Mouse (Mus musculus): ENCODE data around the gene Fam198a. TPM values are rescaled to one million over a fixed set of nuclear protein-coding genes. Genes with fewer than 3 reads are reported as not detected.

The Fam198a gene
- polyA plus RNA-seq, 1 experiment: not detected

DNA sequence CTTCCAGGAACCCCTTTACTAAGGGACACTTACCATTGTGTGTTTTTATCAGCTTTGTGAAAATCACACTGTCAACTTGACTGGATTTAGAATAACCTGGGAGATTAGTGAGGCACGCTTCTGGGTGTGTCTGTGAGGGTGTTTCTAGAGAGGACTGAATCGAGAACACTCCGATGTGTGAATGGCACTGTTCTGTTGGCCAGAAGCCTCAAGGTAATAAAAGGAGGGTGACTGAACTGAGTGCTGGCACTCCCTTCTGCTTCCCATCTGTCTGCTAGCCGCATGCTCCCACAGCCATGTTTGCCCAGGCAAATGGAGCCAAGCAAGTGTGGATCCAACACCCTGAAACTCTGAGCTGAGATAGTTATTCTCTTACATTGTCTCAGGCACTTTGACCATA lies 47.2 kb downstream of the Fam198a start:
- no peak overlapping the region for H3K4me3 ChIP-seq (ENCODE audit: insufficient read depth, low read depth, low read length)
- WGBS: 89% methylated on average over 4 of the region's 4 CpGs
- TF ChIP-seq CTCF (IDR thresholded peaks at IDR 0.05; ENCODE audit: insufficient read depth, low read depth, low read length) (no peak), POLR2A (IDR thresholded peaks at IDR 0.05; ENCODE audit: insufficient read depth, low read depth, low read length) (no peak)
- H3K27ac ChIP-seq (ENCODE audit: insufficient read depth, low read depth, low read length): no peak overlapping the region
- H3K4me1 ChIP-seq (ENCODE audit: control insufficient read depth, insufficient read depth, low read length): peaks cover 15% of the 10 kb centered on the region

DNA sequence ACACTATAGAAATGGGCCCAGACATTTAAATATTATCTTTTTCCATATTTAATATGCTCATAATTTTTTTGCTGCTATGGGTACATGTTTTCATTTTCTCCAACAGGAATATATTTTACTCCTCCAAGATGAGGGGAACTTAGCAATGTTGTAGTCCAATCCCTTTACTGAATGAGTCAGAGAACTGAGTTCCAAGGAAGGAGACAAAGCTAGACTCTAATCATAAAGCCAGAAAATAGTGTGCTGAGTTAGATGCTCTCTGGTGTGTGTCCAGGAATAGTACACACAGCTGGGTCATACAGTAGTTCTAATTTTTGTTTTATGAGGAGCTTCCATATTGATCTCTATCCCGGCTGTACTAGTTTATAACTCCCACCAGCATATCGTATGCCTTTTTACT lies 55.4 kb downstream of the Fam198a start:
- Histone ChIP-seq H3K27ac (ENCODE audit: insufficient read depth, low read depth, low read length) (no peak overlapping the region; the same call in 1 of the 2 replicates), H3K4me1 (ENCODE audit: control insufficient read depth, insufficient read depth, low read length) (peaks cover 11% of the 10 kb centered on the region), H3K4me3 (ENCODE audit: insufficient read depth, low read depth, low read length) (no peak overlapping the region)
- WGBS: 44% methylated on average over 2 of the region's 2 CpGs
- TF ChIP-seq CTCF (IDR thresholded peaks at IDR 0.05; ENCODE audit: insufficient read depth, low read depth, low read length): no peak
- TF ChIP-seq POLR2A (IDR thresholded peaks at IDR 0.05; ENCODE audit: insufficient read depth, low read depth, low read length): no peak

- Histone ChIP-seq H3K4me3 (ENCODE audit: insufficient read depth, low read depth, low read length) (no peak overlapping the region), H3K27ac (ENCODE audit: insufficient read depth, low read depth, low read length) (peak overlapping the region; percentile 58), H3K4me1 (ENCODE audit: control insufficient read depth, insufficient read depth, low read length) (peaks cover 14% of the 10 kb centered on the region)
- 11% methylated on average over 7 of the region's 7 CpGs for WGBS
- TF ChIP-seq POLR2A (IDR thresholded peaks at IDR 0.05; ENCODE audit: insufficient read depth, low read depth, low read length) (no peak), CTCF (IDR thresholded peaks at IDR 0.05; ENCODE audit: insufficient read depth, low read depth, low read length) (no peak)
These were observed 55.8 kb downstream of the Fam198a start for GRCm38 (mm10) chr9:122006609-122007008.

DNA sequence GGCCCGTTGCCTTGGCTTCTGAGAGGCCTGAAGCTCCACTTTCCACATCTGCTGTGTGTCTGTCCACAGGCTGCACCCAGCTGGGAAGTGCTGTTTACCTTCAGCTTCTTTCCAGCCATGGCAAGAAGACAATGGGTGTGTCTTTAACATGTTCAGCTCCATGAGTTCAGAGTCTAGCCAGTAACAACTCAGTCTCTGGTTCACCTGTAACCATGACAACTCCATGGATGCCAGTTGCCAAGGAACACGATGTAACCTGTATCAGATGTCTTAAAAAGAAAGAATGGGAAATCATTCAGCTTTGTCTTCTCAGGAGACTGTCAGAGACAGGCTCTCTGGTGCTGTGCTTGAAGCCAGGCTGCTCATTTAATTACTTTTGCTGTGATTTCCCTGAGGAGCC lies 58.1 kb downstream of the Fam198a start:
- no peak overlapping the region for H3K4me3 ChIP-seq (ENCODE audit: insufficient read depth, low read depth, low read length)
- no peak overlapping the region for H3K27ac ChIP-seq (ENCODE audit: insufficient read depth, low read depth, low read length)
- H3K4me1 ChIP-seq (ENCODE audit: control insufficient read depth, insufficient read depth, low read length): peaks cover 30% of the 10 kb centered on the region
- TF ChIP-seq CTCF (IDR thresholded peaks at IDR 0.05; ENCODE audit: insufficient read depth, low read depth, low read length) (no peak), POLR2A (IDR thresholded peaks at IDR 0.05; ENCODE audit: insufficient read depth, low read depth, low read length) (no peak)
- WGBS: 29% methylated on average over 2 of the region's 2 CpGs

- TF ChIP-seq POLR2A (IDR thresholded peaks at IDR 0.05; ENCODE audit: insufficient read depth, low read depth, low read length) (no peak), CTCF (IDR thresholded peaks at IDR 0.05; ENCODE audit: insufficient read depth, low read depth, low read length) (no peak)
- WGBS: 91% methylated on average over 2 of the region's 2 CpGs
- H3K4me3 ChIP-seq (ENCODE audit: insufficient read depth, low read depth, low read length): no peak overlapping the region
- H3K4me1 ChIP-seq (ENCODE audit: control insufficient read depth, insufficient read depth, low read length): peaks cover 30% of the 10 kb centered on the region
- H3K27ac ChIP-seq (ENCODE audit: insufficient read depth, low read depth, low read length): no peak overlapping the region
These were observed 60.0 kb downstream of the Fam198a start for GRCm38 (mm10) chr9:122010751-122011150.

GRCm38 (mm10) chr9:122012816-122013215 lies 62.0 kb downstream of the Fam198a start:
- WGBS: 72% methylated on average over 2 of the region's 2 CpGs
- TF ChIP-seq POLR2A (IDR thresholded peaks at IDR 0.05; ENCODE audit: insufficient read depth, low read depth, low read length): no peak
- no peak for TF ChIP-seq CTCF (IDR thresholded peaks at IDR 0.05; ENCODE audit: insufficient read depth, low read depth, low read length)
- Histone ChIP-seq H3K4me1 (ENCODE audit: control insufficient read depth, insufficient read depth, low read length) (peaks cover 21% of the 10 kb centered on the region), H3K27ac (ENCODE audit: insufficient read depth, low read depth, low read length) (no peak overlapping the region), H3K4me3 (ENCODE audit: insufficient read depth, low read depth, low read length) (no peak overlapping the region)

- TF ChIP-seq CTCF (IDR thresholded peaks at IDR 0.05; ENCODE audit: insufficient read depth, low read depth, low read length): no peak
- TF ChIP-seq POLR2A (IDR thresholded peaks at IDR 0.05; ENCODE audit: insufficient read depth, low read depth, low read length): no peak
- no peak overlapping the region for H3K27ac ChIP-seq (ENCODE audit: insufficient read depth, low read depth, low read length)
- WGBS: 83% methylated on average over 4 of the region's 4 CpGs
- peaks cover 23% of the 10 kb centered on the region for H3K4me1 ChIP-seq (ENCODE audit: control insufficient read depth, insufficient read depth, low read length)
- no peak overlapping the region for H3K4me3 ChIP-seq (ENCODE audit: insufficient read depth, low read depth, low read length)
These were observed 62.8 kb downstream of the Fam198a start for GRCm38 (mm10) chr9:122013629-122014028.

DNA sequence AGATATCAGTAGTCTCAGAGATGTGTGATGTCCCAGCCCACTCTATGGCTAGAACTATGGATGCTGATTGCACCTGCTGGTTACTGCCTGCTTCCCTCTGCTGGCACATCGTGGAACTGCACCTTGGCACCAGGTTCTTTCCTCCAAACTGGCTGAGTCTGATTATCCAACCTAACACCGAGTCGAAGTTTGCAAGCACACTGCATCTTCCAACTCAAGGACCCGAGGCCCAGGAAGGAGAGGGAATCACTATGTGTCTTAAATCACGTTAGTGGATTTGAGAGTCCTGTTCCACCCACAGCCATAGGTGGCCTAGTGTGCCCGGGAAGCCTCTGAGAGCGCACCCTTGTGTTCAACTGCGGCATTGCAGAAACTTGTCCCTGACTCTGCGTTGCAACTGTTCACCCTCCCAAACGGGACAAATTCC lies 63.5 kb downstream of the Fam198a start:
- H3K4me1 ChIP-seq (ENCODE audit: control insufficient read depth, insufficient read depth, low read length): peaks cover 26% of the 10 kb centered on the region
- no peak overlapping the region for H3K27ac ChIP-seq (ENCODE audit: insufficient read depth, low read depth, low read length)
- WGBS: 8% methylated on average over 10 of the region's 10 CpGs
- no peak overlapping the region for H3K4me3 ChIP-seq (ENCODE audit: insufficient read depth, low read depth, low read length)
- TF ChIP-seq CTCF (IDR thresholded peaks at IDR 0.05; ENCODE audit: insufficient read depth, low read depth, low read length) (peak; percentile 93), POLR2A (IDR thresholded peaks at IDR 0.05; ENCODE audit: insufficient read depth, low read depth, low read length) (no peak)

DNA sequence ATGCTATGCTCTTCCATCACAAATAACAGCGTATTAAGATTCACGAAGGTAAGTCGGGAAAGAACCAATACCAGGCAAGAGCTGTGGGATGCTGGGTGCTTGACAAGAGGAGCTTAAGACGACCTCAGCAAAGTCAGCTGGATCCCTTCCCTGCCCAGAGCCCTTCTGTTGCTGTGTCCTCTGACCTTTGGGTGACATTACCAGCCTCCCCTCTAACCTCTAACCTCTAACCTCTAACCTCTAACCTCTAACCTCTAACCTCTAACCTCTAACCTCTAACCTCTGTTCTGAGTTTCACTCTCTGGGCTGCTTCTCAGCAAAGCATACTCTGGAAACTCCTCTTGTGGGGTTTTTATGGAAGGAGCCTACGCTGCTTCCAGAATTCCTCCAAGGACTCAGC lies 67.3 kb downstream of the Fam198a start:
- no peak overlapping the region for H3K4me3 ChIP-seq (ENCODE audit: insufficient read depth, low read depth, low read length)
- WGBS: 82% methylated on average over 5 of the region's 5 CpGs
- peaks cover 18% of the 10 kb centered on the region for H3K4me1 ChIP-seq (ENCODE audit: control insufficient read depth, insufficient read depth, low read length)
- TF ChIP-seq CTCF (IDR thresholded peaks at IDR 0.05; ENCODE audit: insufficient read depth, low read depth, low read length): no peak
- no peak for TF ChIP-seq POLR2A (IDR thresholded peaks at IDR 0.05; ENCODE audit: insufficient read depth, low read depth, low read length)
- no peak overlapping the region for H3K27ac ChIP-seq (ENCODE audit: insufficient read depth, low read depth, low read length)

Data from olfactory bulb, adult 2 months (tissue).